Mouse (Mus musculus): ENCODE data around the gene Numbl.

GRCm38 (mm10) chr7:27330709-27331540 lies 72.7 kb downstream of the Numbl start:
- TF ChIP-seq POLR2A (IDR thresholded peaks at IDR 0.05; ENCODE audit: borderline replicate concordance, extremely low read depth, insufficient read depth, insufficient read length, poor library complexity, severe bottlenecking), result no peak
- no peak for TF ChIP-seq CTCF (IDR thresholded peaks at IDR 0.05; ENCODE audit: borderline replicate concordance, extremely low read depth, insufficient read depth, insufficient read length)
